In the genomic region with DNA sequence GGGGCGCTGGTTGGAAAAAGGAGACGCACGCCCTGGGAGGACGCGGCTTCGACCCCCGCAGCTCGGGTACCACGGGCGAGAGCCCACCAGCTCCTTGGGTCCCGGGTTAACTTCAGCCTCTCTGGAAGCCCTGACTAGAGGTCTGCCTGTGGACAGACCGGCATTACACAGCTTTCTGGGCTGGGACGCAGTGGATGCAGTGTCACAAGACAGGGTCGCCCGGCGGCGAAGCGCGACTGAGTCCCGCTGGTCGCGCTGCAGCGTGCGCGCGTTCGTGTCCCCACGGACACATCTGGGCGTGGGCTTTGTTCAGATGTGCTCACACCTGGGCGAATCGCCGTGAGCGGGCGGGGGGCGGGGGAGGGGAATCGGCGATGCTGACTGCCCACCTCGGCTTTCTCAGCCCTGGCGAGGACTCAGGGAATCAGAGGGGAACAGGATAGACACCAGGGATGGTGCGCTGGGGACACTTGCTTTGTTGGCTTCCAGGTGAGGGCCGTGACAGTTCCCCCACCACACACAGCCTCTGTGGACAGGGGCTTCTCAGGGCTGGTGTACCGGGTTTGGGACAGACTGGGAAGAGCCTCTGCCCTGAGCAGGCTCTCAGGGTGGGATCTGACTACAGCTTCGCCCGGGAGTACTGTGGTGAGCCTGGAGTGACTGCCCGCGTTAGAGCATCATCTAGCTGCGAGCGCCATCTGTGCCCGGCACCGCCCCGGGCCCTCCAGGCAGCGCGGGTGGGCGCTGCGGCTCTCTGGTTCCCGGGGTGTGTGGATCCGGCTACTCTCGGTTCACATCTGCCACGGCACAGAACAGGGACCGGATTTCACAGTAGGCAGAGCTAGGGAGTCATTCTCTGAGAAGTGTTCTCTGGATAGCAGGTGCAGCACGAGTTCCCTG, we compare ENCODE assay signal across 8 mouse cellular contexts. TPM values are rescaled to one million over a fixed set of nuclear protein-coding genes. Genes with fewer than 3 reads are reported as not detected.
DNase-seq lines count a peak whose midpoint lies in the region; ATAC-seq and TF ChIP-seq lines count a peak whose summit lies in the region.

No protein-coding gene starts in this region.

- WGBS in spleen, adult 2 months: under 1% methylated on average over 61 of the region's 61 CpGs
- WGBS in heart, embryonic 16.5 days: under 1% methylated on average over 61 of the region's 61 CpGs
- WGBS in midbrain, embryonic 10.5 days: under 1% methylated on average over 61 of the region's 61 CpGs
- under 1% methylated on average over 61 of the region's 61 CpGs for WGBS in stomach, embryonic 16.5 days

- no peak for TF ChIP-seq CTCF in spleen, adult 2 months (IDR thresholded peaks at IDR 0.05; ENCODE audit: extremely low read depth, insufficient read depth, insufficient read length, insufficient replicate concordance)

- no peak overlapping the region for H3K27ac ChIP-seq in spleen, adult 2 months (ENCODE audit: insufficient read depth, low read length)
- no peak overlapping the region for H3K27ac ChIP-seq in heart, embryonic 16.5 days (ENCODE audit: low read length)
- peak overlapping the region; percentile 88 for H3K27ac ChIP-seq in midbrain, embryonic 10.5 days (replicated peaks)
- no peak overlapping the region for H3K27ac ChIP-seq in stomach, embryonic 16.5 days (ENCODE audit: low read length)

- no peaks in the 10 kb centered on the region for H3K36me3 ChIP-seq in spleen, adult 2 months (ENCODE audit: control insufficient read depth, insufficient read depth, low read length)
- no peaks in the 10 kb centered on the region for H3K36me3 ChIP-seq in heart, embryonic 16.5 days (ENCODE audit: control insufficient read depth, insufficient read depth)
- no peaks in the 10 kb centered on the region for H3K36me3 ChIP-seq in midbrain, embryonic 10.5 days
- H3K36me3 ChIP-seq in stomach, embryonic 16.5 days (ENCODE audit: control insufficient read depth, insufficient read depth, low read length): no peaks in the 10 kb centered on the region

- H3K4me2 ChIP-seq in heart, embryonic 16.5 days (ENCODE audit: low read depth, low read length): peak overlapping the region; percentile 87
- peak overlapping the region; percentile 100 for H3K4me2 ChIP-seq in stomach, embryonic 16.5 days (ENCODE audit: low read depth, low read length)

- ATAC-seq in heart, embryonic 16.5 days (replicated peaks; ENCODE audit: extremely low read depth, insufficient read depth, low FRiP score): no peak
- ATAC-seq in stomach, embryonic 16.5 days (ENCODE audit: insufficient read depth, low FRiP score): peak; percentile 41; the same call in 1 of the 2 replicates

- peaks cover 12% of the 10 kb centered on the region for H3K27me3 ChIP-seq in spleen, adult 2 months (ENCODE audit: control insufficient read depth, insufficient read depth, low read length)
- peaks cover 10% of the 10 kb centered on the region for H3K27me3 ChIP-seq in heart, embryonic 16.5 days (ENCODE audit: control insufficient read depth, insufficient read depth, low read length)
- peaks cover 29% of the 10 kb centered on the region for H3K27me3 ChIP-seq in midbrain, embryonic 10.5 days (ENCODE audit: low read depth, poor library complexity, severe bottlenecking)
- H3K27me3 ChIP-seq in stomach, embryonic 16.5 days (ENCODE audit: control insufficient read depth, insufficient read depth, low read length): peaks cover 8% of the 10 kb centered on the region

- peak overlapping the region; percentile 47; the same call in 1 of the 2 replicates for H3K4me3 ChIP-seq in spleen, adult 2 months (ENCODE audit: extremely low read depth, insufficient read depth, insufficient read length)
- peak overlapping the region; percentile 78 for H3K4me3 ChIP-seq in heart, embryonic 16.5 days (ENCODE audit: low read length)
- peak overlapping the region; percentile 82 for H3K4me3 ChIP-seq in midbrain, embryonic 10.5 days
- H3K4me3 ChIP-seq in stomach, embryonic 16.5 days (replicated peaks; ENCODE audit: low read length): peak overlapping the region; percentile 67

- no peaks in the 10 kb centered on the region for H3K9me3 ChIP-seq in heart, embryonic 16.5 days (replicated peaks; ENCODE audit: control insufficient read depth, low read length)
- H3K9me3 ChIP-seq in midbrain, embryonic 10.5 days (replicated peaks): no peaks in the 10 kb centered on the region
- no peaks in the 10 kb centered on the region for H3K9me3 ChIP-seq in stomach, embryonic 16.5 days (replicated peaks; ENCODE audit: control insufficient read depth, low read length)

- TF ChIP-seq POLR2A in spleen, adult 2 months (IDR thresholded peaks at IDR 0.05; ENCODE audit: low read depth, low read length): no peak

- H3K9ac ChIP-seq in heart, embryonic 16.5 days (ENCODE audit: low read length): peak overlapping the region; percentile 70
- H3K9ac ChIP-seq in stomach, embryonic 16.5 days (ENCODE audit: low read length): peak overlapping the region; percentile 69

- no peak for DNase-seq in spleen, adult 2 months (ENCODE audit: low read depth in 1 of 2, low spot score in 2 of 2)
- no peak for DNase-seq in spleen, postnatal 14 days (ENCODE audit: low spot score in 2 of 2)
- DNase-seq in cerebellum, postnatal 36 days: peak; percentile 58 to 67
- peak; percentile 58 to 61 for DNase-seq in left cerebral cortex, adult 8-10 months (ENCODE audit: low spot score in 2 of 2)
- DNase-seq in midbrain, embryonic 10.5 days (ENCODE audit: low spot score): peak; percentile 68
- no peak for DNase-seq in natural killer cell, adult 2 months (ENCODE audit: low spot score in 2 of 2)

- peaks cover 13% of the 10 kb centered on the region; the same call in 1 of the 2 replicates for H3K4me1 ChIP-seq in spleen, adult 2 months (ENCODE audit: control insufficient read depth, insufficient read depth, insufficient read length)
- H3K4me1 ChIP-seq in heart, embryonic 16.5 days (ENCODE audit: control insufficient read depth, insufficient read depth, low read length): peaks cover 9% of the 10 kb centered on the region; the same call in 1 of the 2 replicates
- H3K4me1 ChIP-seq in midbrain, embryonic 10.5 days: peaks cover 40% of the 10 kb centered on the region
- peaks cover 6% of the 10 kb centered on the region; the same call in 1 of the 2 replicates for H3K4me1 ChIP-seq in stomach, embryonic 16.5 days (ENCODE audit: control insufficient read depth, insufficient read depth, low read length)

RNA-seq across cellular contexts. Expression of gene Nrcam, which starts 0.9 kb away (rescaled TPM):
- polyA plus RNA-seq in spleen, adult 2 months (2012; rRNA removed): 0.06 TPM in 1 of 2 replicates, not detected in the other
- polyA plus RNA-seq in heart, embryonic 16.5 days (2015; fragmentation: Nextera tagmentation; extraction: Ambion mirVana): 1.5 and 1.8 TPM in 2 replicates
- 100 to 1,000 TPM; 422 to 491 (median 453) TPM for total RNA-seq in left cerebral cortex, adult 8-10 months (2022)
- polyA plus RNA-seq in midbrain, embryonic 10.5 days (2016; fragmentation: Nextera tagmentation; extraction: Ambion mirVana): 31.8 and 51.7 TPM in 2 replicates
- polyA plus RNA-seq in stomach, embryonic 16.5 days (2015; fragmentation: Nextera tagmentation; extraction: Ambion mirVana): 4.7 and 5.7 TPM in 2 replicates

Comparison
In these comparisons a context has a peak if more than half of its experiments do, and no peak if none do; other contexts are left out.
1. DNase-seq: peak in cerebellum, postnatal 36 days (2 of 2), left cerebral cortex, adult 8-10 months (2 of 2) and midbrain, embryonic 10.5 days (single experiment); none in spleen, adult 2 months (0 of 2), spleen, postnatal 14 days (0 of 2) and natural killer cell, adult 2 months (0 of 2).
2. Peak in every context shown above with its lines, with median percentiles within 50 percentile points of each other: H3K4me3 ChIP-seq.